14 mouse cellular contexts compared by ENCODE assay signal in genomic region chrX:37157839-37158238, GRCm38 (mm10). TPM values are rescaled to one million over a fixed set of nuclear protein-coding genes. Genes with fewer than 3 reads are reported as not detected.
A peak's percentile ranks its signal among the peaks of the same experiment; 100 is the strongest.
DNase-seq lines count a peak whose midpoint lies in the region; ATAC-seq and TF ChIP-seq lines count a peak whose summit lies in the region.
"Had no signal": no experiment of that assay in that cellular context is flagged by ENCODE, and none has a peak within 500 bp of the region (broad histone marks: within the 10 kb centered on the region; RNA-seq: fewer than 3 reads in every experiment).

No protein-coding gene starts in this region.

- no peaks in the 10 kb centered on the region for H3K27me3 ChIP-seq in E14TG2a.4 (ENCODE audit: insufficient read depth, low read length)
- no peaks in the 10 kb centered on the region for H3K27me3 ChIP-seq in neural tube, embryonic 15.5 days (replicated peaks)
- H3K27me3 ChIP-seq: forebrain, embryonic 12.5 days; neural tube, embryonic 13.5 days had no signal

- ATAC-seq in inflammation-experienced regulatory T-cells, adult 6 months, result peak; percentile 62
- ATAC-seq in neural tube, embryonic 15.5 days (ENCODE audit: low FRiP score), result no peak

- H3K4me1 ChIP-seq in E14TG2a.4 (replicated peaks; ENCODE audit: low read depth, low read length), result no peaks in the 10 kb centered on the region
- no peaks in the 10 kb centered on the region for H3K4me1 ChIP-seq in neural tube, embryonic 15.5 days
- H3K4me1 ChIP-seq: forebrain, embryonic 12.5 days; neural tube, embryonic 13.5 days had no signal

- WGBS in neural tube, embryonic 15.5 days, result 67% methylated on average over 4 of the region's 4 CpGs

- no peak overlapping the region for H3K4me3 ChIP-seq in left cerebral cortex, adult 2 months
- H3K4me3 ChIP-seq in E14TG2a.4 (replicated peaks; ENCODE audit: low read length), result no peak overlapping the region
- no peak overlapping the region for H3K4me3 ChIP-seq in neural tube, embryonic 15.5 days (replicated peaks)
- H3K4me3 ChIP-seq: forebrain, embryonic 12.5 days; neural tube, embryonic 13.5 days had no signal

- DNase-seq in adrenal gland, postnatal 10 days, result peak; percentile 4
- DNase-seq in adrenal gland, adult 8-10 months, result no peak
- DNase-seq in left cerebral cortex, adult 2 months (ENCODE audit: extremely low spot score in 1 of 2, low spot score in 2 of 2), result no peak
- no peak for DNase-seq in left cerebral cortex, postnatal 25 days (ENCODE audit: low spot score in 2 of 2)
- DNase-seq in embryo, embryonic 10.5 days (ENCODE audit: low spot score), result no peak

- no peak overlapping the region for H3K27ac ChIP-seq in left cerebral cortex, adult 2 months
- no peak overlapping the region for H3K27ac ChIP-seq in neural tube, embryonic 15.5 days (replicated peaks)
- H3K27ac ChIP-seq: forebrain, embryonic 12.5 days; neural tube, embryonic 13.5 days had no signal

- peaks cover 8% of the 10 kb centered on the region for H3K36me3 ChIP-seq in E14TG2a.4 (ENCODE audit: insufficient read depth, low read length)
- no peaks in the 10 kb centered on the region for H3K36me3 ChIP-seq in neural tube, embryonic 15.5 days
- H3K36me3 ChIP-seq: forebrain, embryonic 12.5 days had no signal

- peak; percentile 52 for TF ChIP-seq CTCF in left cerebral cortex, adult 2 months (IDR thresholded peaks at IDR 0.05)
- peak; percentile 47 for TF ChIP-seq CTCF in E14TG2a.4 (conservative IDR thresholded peaks at IDR 0.05; ENCODE audit: low read length)

- no peaks in the 10 kb centered on the region for H3K9me3 ChIP-seq in E14TG2a.4 (ENCODE audit: low read length)
- no peaks in the 10 kb centered on the region for H3K9me3 ChIP-seq in neural tube, embryonic 15.5 days (replicated peaks)
- H3K9me3 ChIP-seq: forebrain, embryonic 12.5 days; neural tube, embryonic 13.5 days had no signal

- no peak overlapping the region for H3K4me2 ChIP-seq in neural tube, embryonic 15.5 days
- H3K4me2 ChIP-seq: forebrain, embryonic 12.5 days; neural tube, embryonic 13.5 days had no signal

- intact Hi-C loops in left cerebral cortex, adult 2 months (cut with DNase I), result no loop called here
- intact Hi-C loops in left cerebral cortex, postnatal 25 days (cut with DNase I), result no loop called here

- no peak overlapping the region for H3K9ac ChIP-seq in neural tube, embryonic 15.5 days (replicated peaks)
- H3K9ac ChIP-seq: forebrain, embryonic 12.5 days; neural tube, embryonic 13.5 days had no signal

RNA-seq across cellular contexts. Expression of gene Akap14, which starts 10.8 kb away (rescaled TPM):
- total RNA-seq in adrenal gland, postnatal 10 days (2021), result not detected
- total RNA-seq in adrenal gland, adult 8-10 months (2022), result not detected
- not detected for total RNA-seq in left cerebral cortex, adult 2 months (2021)
- total RNA-seq in left cerebral cortex, postnatal 25 days (2021), result not detected
- polyA plus RNA-seq in inflammation-experienced regulatory T-cells, adult 6 months (2017; shearing (Covaris generic)), result under 1 TPM in 2 of 3 experiments, not detected in 1; 0.33 to 0.53 TPM
- polyA plus RNA-seq in neural tube, embryonic 15.5 days (2015; fragmentation: Nextera tagmentation; extraction: Ambion mirVana), result 0.14 and 0.29 TPM in 2 replicates
- total RNA-seq: adrenal gland, postnatal 36 days; common myeloid progenitor, adult 5-6 weeks; heart, adult 8-10 months; left cerebral cortex, adult 18-20 months had no signal

RNA-seq across cellular contexts. Expression of gene Nkap, which starts 31.2 kb away (rescaled TPM):
- 10 to 100 TPM; 12.6 to 16.1 TPM for total RNA-seq in adrenal gland, postnatal 10 days (2021)
- 10 to 100 TPM; 13.3 to 19.1 (median 18.7) TPM for total RNA-seq in adrenal gland, adult 8-10 months (2022)
- 10 to 100 TPM; 13.4 to 13.9 TPM for total RNA-seq in left cerebral cortex, adult 2 months (2021)
- 10 to 100 TPM; 12.5 to 14.1 TPM for total RNA-seq in left cerebral cortex, postnatal 25 days (2021)
- 10 to 100 TPM; 21.7 to 35.3 (median 33.7) TPM for polyA plus RNA-seq in inflammation-experienced regulatory T-cells, adult 6 months (2017; shearing (Covaris generic))
- polyA plus RNA-seq in neural tube, embryonic 15.5 days (2015; fragmentation: Nextera tagmentation; extraction: Ambion mirVana), result 22.1 and 22.2 TPM in 2 replicates

RNA-seq across cellular contexts. Expression of gene Ndufa1, which starts 33.1 kb away (rescaled TPM):
- total RNA-seq in adrenal gland, postnatal 10 days (2021), result 100 to 1,000 TPM; 559 to 592 TPM
- 100 to 1,000 TPM; 250 to 390 (median 291) TPM for total RNA-seq in adrenal gland, adult 8-10 months (2022)
- total RNA-seq in left cerebral cortex, adult 2 months (2021), result 100 to 1,000 TPM; 177 to 201 TPM
- total RNA-seq in left cerebral cortex, postnatal 25 days (2021), result 100 to 1,000 TPM; 227 to 238 TPM
- 100 to 1,000 TPM; 266 to 354 (median 305) TPM for polyA plus RNA-seq in inflammation-experienced regulatory T-cells, adult 6 months (2017; shearing (Covaris generic))
- polyA plus RNA-seq in neural tube, embryonic 15.5 days (2015; fragmentation: Nextera tagmentation; extraction: Ambion mirVana), result 742 and 895 TPM in 2 replicates

RNA-seq across cellular contexts. Expression of gene Rnf113a1, which starts 33.2 kb away (rescaled TPM):
- total RNA-seq in adrenal gland, postnatal 10 days (2021), result 1 to 10 TPM; 4.3 to 4.6 TPM
- 1 to 10 TPM; 4.6 to 5.5 (median 5.3) TPM for total RNA-seq in adrenal gland, adult 8-10 months (2022)
- 1 to 10 TPM; 7.3 to 7.6 TPM for total RNA-seq in left cerebral cortex, adult 2 months (2021)
- total RNA-seq in left cerebral cortex, postnatal 25 days (2021), result 1 to 10 TPM; 7.4 TPM
- 10 to 100 TPM in 2 of 3 experiments, 1 to 10 TPM in 1; 7.9 to 16.0 (median 11.7) TPM for polyA plus RNA-seq in inflammation-experienced regulatory T-cells, adult 6 months (2017; shearing (Covaris generic))
- polyA plus RNA-seq in neural tube, embryonic 15.5 days (2015; fragmentation: Nextera tagmentation; extraction: Ambion mirVana), result 23.7 and 27.3 TPM in 2 replicates

RNA-seq across cellular contexts. Expression of gene Upf3b, which starts 47.7 kb away (rescaled TPM):
- 10 to 100 TPM; 11.9 to 18.6 TPM for total RNA-seq in adrenal gland, postnatal 10 days (2021)
- 10 to 100 TPM; 14.7 to 27.6 (median 19.3) TPM for total RNA-seq in adrenal gland, adult 8-10 months (2022)
- total RNA-seq in left cerebral cortex, adult 2 months (2021), result 10 to 100 TPM; 16.8 to 16.9 TPM
- total RNA-seq in left cerebral cortex, postnatal 25 days (2021), result 10 to 100 TPM; 13.7 to 16.0 TPM
- 10 to 100 TPM; 38.3 to 47.1 (median 39.0) TPM for polyA plus RNA-seq in inflammation-experienced regulatory T-cells, adult 6 months (2017; shearing (Covaris generic))
- 29.4 and 31.9 TPM in 2 replicates for polyA plus RNA-seq in neural tube, embryonic 15.5 days (2015; fragmentation: Nextera tagmentation; extraction: Ambion mirVana)
